Mouse (Mus musculus) stomach, postnatal 0 days (tissue): ENCODE data around the gene Mut. TPM values are rescaled to one million over a fixed set of nuclear protein-coding genes. Genes with fewer than 3 reads are reported as not detected.

Source experiments
- ATAC-seq: fragments of 200-750 bp; cut with Nextera tagmentation; 2 replicates; pipeline ENCODE4 v1.8.0; 2017; ENCODE audit not compliant: low FRiP score, low TSS enrichment
- DNase-seq: peaks from one replicate; pipeline ENCODE4 v3.0.0-alpha.2; 2016; ENCODE audit warnings: low spot score
- H3K27ac ChIP-seq: fragments of 300-500 bp; sonication (generic); replicated peaks from 2 replicates; pipeline ENCODE4 v1.5.1; 2014; ENCODE audit warnings: mild to moderate bottlenecking, control low read depth
- H3K27me3 ChIP-seq: fragments of 300-500 bp; sonication (generic); 2 replicates; pipeline ENCODE4 v1.6.1; 2014; ENCODE audit warnings: low read length; ENCODE audit not compliant: control insufficient read depth, insufficient read depth
- H3K36me3 ChIP-seq: fragments of 300-500 bp; sonication (generic); 2 replicates; pipeline ENCODE4 v1.6.1; 2014; ENCODE audit warnings: low read length, mixed read lengths; ENCODE audit not compliant: control insufficient read depth, insufficient read depth
- H3K4me1 ChIP-seq: fragments of 300-500 bp; sonication (generic); replicated peaks from 2 replicates; pipeline ENCODE4 v1.6.1; 2014; ENCODE audit warnings: antibody characterized with exemption; ENCODE audit not compliant: control insufficient read depth, insufficient read depth
- H3K4me2 ChIP-seq: fragments of 300-500 bp; sonication (generic); replicated peaks from 2 replicates; pipeline ENCODE4 v1.6.1; 2014; ENCODE audit warnings: low read depth, mild to moderate bottlenecking, control low read depth, moderate library complexity
- H3K4me3 ChIP-seq: fragments of 300-500 bp; sonication (generic); 2 replicates; pipeline ENCODE4 v1.5.1; 2014; ENCODE audit warnings: low read depth, low read length, control low read depth
- H3K9ac ChIP-seq: fragments of 300-500 bp; sonication (generic); 2 replicates; pipeline ENCODE4 v1.6.1; 2014; ENCODE audit warnings: mild to moderate bottlenecking, low read length, control low read depth, mixed read lengths
- H3K9me3 ChIP-seq: fragments of 300-500 bp; sonication (generic); 2 replicates; pipeline ENCODE4 v1.6.1; 2016; ENCODE audit warnings: low read length; ENCODE audit not compliant: control insufficient read depth
- CTCF ChIP-seq: IDR thresholded peaks from 2 replicates; pipeline ENCODE4 v1.5.1; 2016; ENCODE audit warnings: antibody characterized with exemption, low read depth, mild to moderate bottlenecking, moderate library complexity
- EP300 ChIP-seq: optimal IDR thresholded peaks from 2 replicates; pipeline ENCODE3; 2016; ENCODE audit warnings: antibody characterized with exemption
- WGBS: fragments of 180-500 bp; shearing (Covaris S2); extraction: QIAGEN DNeasy Blood & Tissue Kit; methylation state at CpG from one replicate; pipeline ENCODE4 v1.1.7; 2014; 5-methylcytosine and 5-hydroxymethylcytosine counted together
- polyA plus RNA-seq: library from polyadenylated mRNA; unstranded; fragments of >200 nt; fragmentation: Nextera tagmentation; extraction: Ambion mirVana; gene quantifications from 2 replicates; pipeline ENCODE4 v1.2.1, GENCODE M21; 2015

Gene Mut
- 26.0 TPM in 2 replicates for polyA plus RNA-seq

DNA sequence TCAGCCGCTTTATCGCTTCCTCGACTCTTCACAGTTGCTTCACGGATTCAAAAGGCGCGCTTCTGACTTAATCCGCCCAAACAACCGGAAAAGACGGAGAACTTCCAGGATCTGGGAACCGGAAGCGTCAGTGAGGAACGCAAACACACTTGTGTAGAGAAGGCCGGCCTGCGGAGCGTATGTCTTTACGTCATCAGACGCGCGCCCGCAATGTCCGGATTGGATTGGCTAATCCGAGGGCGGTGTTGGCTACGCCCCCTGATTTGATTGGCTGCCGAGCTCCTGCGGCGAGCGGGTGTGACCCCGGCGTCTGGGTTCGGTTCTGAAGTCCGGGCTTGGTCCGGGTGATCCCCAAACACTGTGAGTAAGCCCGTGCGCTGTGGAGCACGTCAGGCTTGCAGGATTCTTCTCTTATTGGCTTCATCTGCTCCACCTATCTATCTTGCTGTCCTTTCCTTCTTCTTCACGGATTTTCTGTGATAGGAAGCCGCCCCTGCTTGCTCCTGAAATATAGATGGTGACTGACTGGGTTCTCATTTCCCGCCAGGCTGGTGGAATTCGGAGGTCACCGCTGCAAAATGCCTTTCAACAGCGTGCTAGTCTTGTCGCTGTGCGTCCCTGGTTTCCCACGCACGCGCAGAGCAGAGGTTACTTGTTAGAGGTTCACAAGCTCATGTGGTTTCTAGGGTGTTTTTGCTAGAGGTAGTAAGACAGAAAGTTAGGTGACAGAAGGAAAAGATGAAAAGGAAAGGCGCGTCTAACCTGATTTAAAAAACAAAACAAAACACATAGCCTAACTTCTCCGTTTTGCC, at the start of gene Mut, which contains the start of gene Cenpq:
Gene Mut (plus strand): TSS at position 266 of the 812 bp plus-strand sequence.
Gene Cenpq (minus strand): TSS at position 628 of the 812 bp plus-strand sequence.
- Histone ChIP-seq H3K27me3 (no peaks in the 10 kb centered on the region), H3K9me3 (no peaks in the 10 kb centered on the region), H3K4me1 (no peaks in the 10 kb centered on the region), H3K36me3 (peaks cover 3% of the 10 kb centered on the region; the same call in 1 of the 2 replicates), H3K4me2 (peak within 1 kb of the TSS; percentile 58), H3K4me3 (peak within 1 kb of the TSS; percentile 63), H3K27ac (peak within 1 kb of the TSS; percentile 96), H3K9ac (peak within 1 kb of the TSS; percentile 71)
- WGBS: under 1% methylated on average over 50 of the region's 50 CpGs
- TF ChIP-seq CTCF: no peak
- no peak for TF ChIP-seq EP300
- peak; percentile 98 for DNase-seq
- ATAC-seq: peak; percentile 100

- peak; percentile 53; the same call in 1 of the 2 replicates for ATAC-seq
- H3K27ac ChIP-seq: no peak overlapping the region; the same call in 1 of the 2 replicates
- H3K4me1 ChIP-seq: no peaks in the 10 kb centered on the region
- TF ChIP-seq EP300 (peak; percentile 81), CTCF (no peak)
- H3K36me3 ChIP-seq: no peaks in the 10 kb centered on the region
- WGBS: 54% methylated on average over 4 of the region's 4 CpGs
- H3K9me3 ChIP-seq: no peaks in the 10 kb centered on the region
- no peak overlapping the region for H3K4me2 ChIP-seq
- no peaks in the 10 kb centered on the region for H3K27me3 ChIP-seq
- no peak for DNase-seq
- H3K9ac ChIP-seq: no peak overlapping the region
- H3K4me3 ChIP-seq: no peak overlapping the region
Measured at GRCm38 (mm10) chr17:40885155-40885554, 49.3 kb upstream of the Mut start.

GRCm38 (mm10) chr17:40887849-40888536, 46.5 kb upstream of the Mut start:
- no peak for DNase-seq
- Histone ChIP-seq H3K9ac (no peak overlapping the region), H3K36me3 (no peaks in the 10 kb centered on the region), H3K27ac (no peak overlapping the region), H3K4me3 (no peak overlapping the region), H3K27me3 (no peaks in the 10 kb centered on the region), H3K9me3 (no peaks in the 10 kb centered on the region), H3K4me1 (no peaks in the 10 kb centered on the region), H3K4me2 (no peak overlapping the region)
- WGBS: 79% methylated on average over 4 of the region's 4 CpGs
- TF ChIP-seq EP300 (no peak), CTCF (no peak)
- ATAC-seq: no peak

- DNase-seq (no peak), ATAC-seq (no peak)
- Histone ChIP-seq H3K4me2 (no peak overlapping the region), H3K4me1 (no peaks in the 10 kb centered on the region), H3K27me3 (no peaks in the 10 kb centered on the region), H3K36me3 (no peaks in the 10 kb centered on the region), H3K9ac (no peak overlapping the region), H3K27ac (no peak overlapping the region), H3K4me3 (no peak overlapping the region), H3K9me3 (no peaks in the 10 kb centered on the region)
- TF ChIP-seq CTCF (peak; percentile 77), EP300 (no peak)
- WGBS: 50% methylated on average over 1 of the region's 1 CpGs
Measured at GRCm38 (mm10) chr17:40896863-40897262, 37.6 kb upstream of the Mut start.

- no peak for ATAC-seq
- H3K36me3 ChIP-seq: no peaks in the 10 kb centered on the region
- H3K4me3 ChIP-seq: no peak overlapping the region
- 52% methylated on average over 4 of the region's 4 CpGs for WGBS
- DNase-seq: no peak
- no peaks in the 10 kb centered on the region for H3K9me3 ChIP-seq
- H3K27me3 ChIP-seq: no peaks in the 10 kb centered on the region
- H3K9ac ChIP-seq: no peak overlapping the region
- no peak overlapping the region for H3K27ac ChIP-seq
- TF ChIP-seq EP300: no peak
- no peak for TF ChIP-seq CTCF
- H3K4me2 ChIP-seq: no peak overlapping the region
- H3K4me1 ChIP-seq: 0 out of 2 replicates have a peak, but pooled peaks cover 2% of the 10 kb centered on the region
Measured at GRCm38 (mm10) chr17:40899783-40900363, 34.6 kb upstream of the Mut start.
